Mouse (Mus musculus): ENCODE measurements around the gene Slc35b4.

Gene Slc35b4

DNA sequence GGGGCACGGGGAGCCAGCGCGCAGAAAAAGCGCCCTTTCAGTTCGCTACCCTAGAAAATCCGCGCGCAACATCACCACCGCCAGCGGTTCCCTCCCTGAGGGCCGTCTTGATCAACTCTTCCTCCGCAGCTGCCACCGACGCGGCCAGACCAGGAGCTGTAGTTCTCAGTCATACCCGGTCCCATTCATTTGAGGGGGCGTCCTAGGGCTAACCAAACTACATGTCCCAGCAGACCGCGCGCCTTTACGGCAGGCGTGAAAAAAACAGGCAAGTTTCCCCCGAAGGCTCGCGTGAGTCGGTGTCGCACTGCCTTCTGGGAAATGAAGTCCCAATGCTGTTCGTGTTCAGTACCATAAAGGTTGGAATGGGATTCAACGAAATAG lies at the start of gene Slc35b4:
Gene Slc35b4 (minus strand): TSS at position 248 of the 384 bp plus-strand sequence.
- DNase-seq (ENCODE audit: low spot score) = peak; percentile 92

- DNase-seq (ENCODE audit: low spot score) = no peak
Measured at GRCm38 (mm10) chr6:34225004-34225599, 48.2 kb upstream of the Slc35b4 start.

GRCm38 (mm10) chr6:34216450-34217319 lies 39.8 kb upstream of the Slc35b4 start:
- no peak for DNase-seq (ENCODE audit: low spot score)

DNA sequence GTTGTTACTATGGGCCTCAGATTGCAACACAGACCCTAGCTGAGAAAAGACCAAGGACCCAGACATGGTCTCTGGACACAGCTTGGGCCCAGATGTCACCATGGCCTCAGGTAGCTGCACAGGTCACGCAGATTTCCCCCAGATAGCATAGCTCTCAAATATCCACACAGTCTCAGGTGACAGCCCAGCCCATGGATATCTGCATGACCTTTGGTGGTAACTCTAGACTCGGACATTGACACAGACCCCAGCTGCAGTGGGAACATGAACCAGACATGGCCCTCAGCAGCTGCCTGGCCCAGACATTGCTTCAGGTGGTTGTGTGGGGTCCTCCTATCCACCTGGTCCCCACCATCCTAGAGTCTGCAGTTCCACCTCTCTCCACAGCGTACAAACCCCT lies 28.8 kb upstream of the Slc35b4 start:
- no peak for DNase-seq (ENCODE audit: low spot score)

- DNase-seq (ENCODE audit: low spot score) = no peak
Measured at GRCm38 (mm10) chr6:34204971-34205572, 28.2 kb upstream of the Slc35b4 start.

GRCm38 (mm10) chr6:34203503-34203902 lies 26.6 kb upstream of the Slc35b4 start:
- DNase-seq (ENCODE audit: low spot score) = no peak

DNA sequence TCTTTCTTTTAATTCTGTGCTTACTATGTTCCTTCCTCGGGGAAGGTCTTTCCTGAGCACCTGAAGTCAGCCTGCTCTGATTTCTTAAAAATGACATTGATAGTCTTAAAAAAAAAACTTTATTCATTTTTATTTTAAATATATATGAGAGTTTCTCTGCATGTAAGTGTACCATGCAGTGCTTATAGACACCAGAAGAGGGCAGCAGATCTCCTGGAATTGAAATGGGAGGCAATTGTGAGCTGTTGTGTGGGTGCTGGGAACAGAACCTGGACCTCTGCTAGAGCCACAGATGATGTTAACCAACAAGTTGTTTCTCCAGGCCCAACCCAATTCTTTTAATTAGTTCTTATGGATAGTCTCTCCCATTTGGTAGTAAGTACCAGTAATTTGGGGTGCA lies 18.1 kb upstream of the Slc35b4 start:
- DNase-seq (ENCODE audit: low spot score) = no peak

- peak; percentile 4 for DNase-seq (ENCODE audit: low spot score)
Measured at GRCm38 (mm10) chr6:34193708-34194475, 17.0 kb upstream of the Slc35b4 start.

DNA sequence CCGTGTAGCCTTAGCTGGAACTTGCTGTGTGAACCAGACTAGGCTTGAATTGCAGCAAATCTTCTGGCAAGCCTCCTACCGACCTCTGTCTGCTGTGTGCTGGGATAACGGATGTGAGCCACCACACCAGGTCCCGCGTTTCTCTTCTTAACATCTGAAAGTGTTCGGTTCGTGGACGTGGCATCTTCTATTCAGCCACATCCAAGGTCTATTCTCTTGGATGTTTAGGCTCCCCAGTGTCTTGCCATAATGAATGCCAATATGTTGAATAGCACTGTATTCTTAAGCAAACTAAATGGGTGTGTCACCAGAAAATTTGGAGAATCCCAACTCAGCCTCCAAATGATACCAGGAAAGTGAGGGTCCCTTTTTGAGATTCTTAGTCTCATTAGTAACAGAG lies 14.5 kb upstream of the Slc35b4 start:
- DNase-seq (ENCODE audit: low spot score) = no peak

GRCm38 (mm10) chr6:34189494-34189893 lies 12.6 kb upstream of the Slc35b4 start:
- DNase-seq (ENCODE audit: low spot score) = no peak

DNA sequence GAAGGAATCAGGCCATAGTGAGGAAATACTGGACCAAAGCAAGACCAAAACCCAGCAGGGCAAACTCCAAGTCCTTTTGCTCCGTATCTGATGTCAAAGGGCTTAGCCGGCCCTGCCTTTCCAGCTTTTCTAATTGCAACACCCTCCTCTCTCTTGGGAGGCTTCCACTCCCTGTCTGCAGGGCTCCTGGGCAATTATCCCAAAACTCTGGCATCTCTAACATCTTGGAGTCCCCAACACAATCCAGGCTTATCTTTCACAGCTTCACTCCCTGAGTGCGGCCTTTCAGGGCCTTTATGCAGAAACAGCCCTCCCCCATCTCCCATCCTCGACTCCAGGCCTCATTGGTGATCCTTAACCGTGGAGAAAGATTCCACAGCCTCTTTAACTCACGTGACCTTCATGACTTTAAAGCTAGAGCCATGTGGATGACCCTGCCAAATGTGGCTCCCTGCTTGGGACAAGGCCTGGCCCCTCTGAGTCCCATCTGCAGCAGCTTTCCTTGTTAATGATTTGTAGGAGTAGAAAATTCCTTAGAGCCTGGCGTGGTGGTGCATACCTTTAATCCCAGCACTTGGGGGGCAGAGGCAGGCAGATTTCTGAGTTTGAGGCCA lies 11.2 kb upstream of the Slc35b4 start:
- no peak for DNase-seq (ENCODE audit: low spot score)

DNA sequence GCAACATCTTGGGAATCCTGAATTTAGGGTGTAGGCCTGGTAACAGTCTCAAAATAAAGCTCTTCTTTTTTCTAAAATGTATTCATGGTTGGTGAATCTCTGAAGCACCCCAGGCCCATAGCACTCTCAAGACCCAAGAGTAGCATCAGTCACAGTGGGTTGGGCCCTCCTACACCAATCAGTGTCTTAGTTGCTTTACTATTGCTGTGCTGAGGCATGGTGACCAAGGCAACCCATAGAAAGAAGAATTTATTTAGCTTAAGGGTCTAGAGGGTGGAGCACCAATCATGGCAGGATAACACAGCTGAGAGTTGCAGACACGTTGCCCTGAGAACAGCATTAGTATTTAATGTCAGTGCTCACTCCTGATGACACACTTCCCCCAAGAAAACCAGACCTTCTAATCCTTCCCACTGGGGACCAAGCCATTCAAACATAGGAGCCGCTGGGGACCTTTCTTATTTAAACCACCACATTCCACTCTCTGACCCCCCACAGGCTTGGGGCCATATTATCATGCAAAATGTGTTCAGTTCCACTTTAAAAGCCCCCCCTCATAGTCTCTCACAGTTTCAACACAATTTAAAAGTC lies 10.5 kb upstream of the Slc35b4 start:
- DNase-seq (ENCODE audit: low spot score) = no peak

DNA sequence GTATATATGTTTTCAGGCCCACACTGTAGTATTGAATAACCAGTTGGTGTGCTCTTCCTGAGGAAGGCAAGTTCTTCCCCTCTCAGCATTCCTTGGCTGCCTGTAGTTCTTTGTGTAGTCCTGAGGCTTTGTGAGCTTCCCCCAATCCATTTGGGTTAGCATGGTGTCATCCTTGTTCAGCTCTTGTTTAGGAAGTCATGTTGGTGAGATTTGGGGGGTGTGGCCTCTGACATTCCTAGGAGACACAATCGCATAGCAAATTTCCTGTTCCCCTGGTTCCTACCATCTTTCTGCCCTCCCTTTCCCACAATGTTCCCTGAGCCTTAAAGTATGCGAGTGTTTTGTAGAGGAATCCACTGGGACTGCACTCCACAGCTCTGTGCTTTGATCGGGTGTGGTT lies 6.4 kb upstream of the Slc35b4 start:
- no peak for DNase-seq (ENCODE audit: low spot score)

- no peak for DNase-seq (ENCODE audit: low spot score)
Measured at GRCm38 (mm10) chr6:34181961-34182360, 5.0 kb upstream of the Slc35b4 start.

DNA sequence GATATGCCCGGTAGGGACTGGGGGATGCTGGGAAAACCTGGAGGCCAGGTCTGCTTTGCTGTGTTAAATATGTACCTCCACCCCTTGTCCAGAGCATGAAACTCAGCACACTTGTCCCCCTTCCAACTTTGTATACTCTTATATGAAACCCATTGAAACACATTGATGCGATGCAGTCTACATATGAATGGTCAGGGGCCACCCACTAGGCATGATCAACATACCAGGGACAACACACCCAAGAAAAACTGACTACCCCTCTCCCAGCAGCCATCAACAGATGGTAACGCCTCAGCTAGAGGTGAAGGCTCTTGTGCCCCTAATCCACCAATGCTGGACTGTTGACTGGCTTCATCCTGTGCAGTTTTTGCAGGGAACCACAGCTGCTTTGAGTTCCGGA lies 3.0 kb upstream of the Slc35b4 start:
- DNase-seq (ENCODE audit: low spot score) = no peak

GRCm38 (mm10) chr6:34179007-34179406 lies 2.1 kb upstream of the Slc35b4 start:
- DNase-seq (ENCODE audit: low spot score) = no peak

- DNase-seq (ENCODE audit: low spot score) = peak; percentile 8
Measured at GRCm38 (mm10) chr6:34176111-34176863, 624 bp downstream of the Slc35b4 start.

GRCm38 (mm10) chr6:34174715-34175114 lies 2.2 kb downstream of the Slc35b4 start:
- DNase-seq (ENCODE audit: low spot score) = no peak

- no peak for DNase-seq (ENCODE audit: low spot score)
Measured at GRCm38 (mm10) chr6:34173251-34173650, 3.7 kb downstream of the Slc35b4 start.

GRCm38 (mm10) chr6:34171748-34172457 lies 5.0 kb downstream of the Slc35b4 start:
- no peak for DNase-seq (ENCODE audit: low spot score)
